Mouse (Mus musculus) stomach, embryonic 14.5 days (tissue): ENCODE data around the gene Ncbp3. TPM values are rescaled to one million over a fixed set of nuclear protein-coding genes. Genes with fewer than 3 reads are reported as not detected.
"Not testable (repeated sequence)": the region's sequence is repeated elsewhere in the genome, so short reads cannot be mapped to it uniquely, and the experiment has no call there.

Experiments used
- ATAC-seq: fragments of 200-750 bp; cut with Nextera tagmentation; 2 replicates; pipeline ENCODE4 v1.8.0; 2017; ENCODE audit warnings: low read depth, moderate TSS enrichment; ENCODE audit not compliant: insufficient number of reproducible peaks, insufficient read depth, low FRiP score
- H3K27ac ChIP-seq: fragments of 300-500 bp; sonication (generic); 2 replicates; pipeline ENCODE4 v1.5.1; 2014; ENCODE audit warnings: mild to moderate bottlenecking, low read length, moderate library complexity, mixed read lengths
- H3K27me3 ChIP-seq: fragments of 300-500 bp; sonication (generic); 2 replicates; pipeline ENCODE4 v1.6.1; 2014; ENCODE audit warnings: low read length, control low read depth, mixed read lengths; ENCODE audit not compliant: control insufficient read depth, insufficient read depth
- H3K36me3 ChIP-seq: fragments of 300-500 bp; sonication (generic); 2 replicates; pipeline ENCODE4 v1.6.1; 2014; ENCODE audit warnings: mild to moderate bottlenecking, control low read depth, low read length, moderate library complexity, mixed read lengths; ENCODE audit not compliant: control insufficient read depth, insufficient read depth
- H3K4me1 ChIP-seq: fragments of 300-500 bp; sonication (generic); 2 replicates; pipeline ENCODE4 v1.6.1; 2014; ENCODE audit warnings: low read length, control low read depth, mixed read lengths; ENCODE audit not compliant: control insufficient read depth, insufficient read depth
- H3K4me2 ChIP-seq: fragments of 300-500 bp; sonication (generic); replicated peaks from 2 replicates; pipeline ENCODE4 v1.6.1; 2014; ENCODE audit warnings: low read depth, low read length, control low read depth
- H3K4me3 ChIP-seq: fragments of 300-500 bp; sonication (generic); 2 replicates; pipeline ENCODE4 v1.5.1; 2014; ENCODE audit warnings: low read depth, low read length, control low read depth
- H3K9ac ChIP-seq: fragments of 300-500 bp; sonication (generic); replicated peaks from 2 replicates; pipeline ENCODE4 v1.6.1; 2014; ENCODE audit warnings: low read depth, mild to moderate bottlenecking, control low read depth, low read length, moderate library complexity, mixed read lengths
- H3K9me3 ChIP-seq: fragments of 300-500 bp; sonication (generic); 2 replicates; pipeline ENCODE4 v1.6.1; 2016; ENCODE audit warnings: low read depth, low read length, control low read depth; ENCODE audit not compliant: control insufficient read depth
- WGBS: fragments of 180-500 bp; shearing (Covaris S2); extraction: QIAGEN DNeasy Blood & Tissue Kit; methylation state at CpG from one replicate; pipeline ENCODE4 v1.1.7; 2014; 5-methylcytosine and 5-hydroxymethylcytosine counted together
- polyA plus RNA-seq: library from polyadenylated mRNA; unstranded; fragments of >200 nt; fragmentation: Nextera tagmentation; extraction: Ambion mirVana; gene quantifications from 2 replicates; pipeline ENCODE4 v1.2.1, GENCODE M21; 2014

Gene Ncbp3
- polyA plus RNA-seq, 1 experiment from 2014 or later = 13.6 TPM

- ATAC-seq = no peak
- WGBS = 55% methylated on average over 5 of the region's 5 CpGs
- Histone ChIP-seq H3K9me3 (no peaks in the 10 kb centered on the region), H3K4me3 (no peak overlapping the region), H3K4me1 (no peaks in the 10 kb centered on the region), H3K9ac (no peak overlapping the region), H3K27me3 (no peaks in the 10 kb centered on the region), H3K27ac (no peak overlapping the region), H3K4me2 (no peak overlapping the region), H3K36me3 (no peaks in the 10 kb centered on the region)
Measured at GRCm38 (mm10) chr11:73098860-73099259, 51.3 kb downstream of the Ncbp3 start.

GRCm38 (mm10) chr11:73099976-73100750, 52.6 kb downstream of the Ncbp3 start:
- Histone ChIP-seq H3K36me3 (no peaks in the 10 kb centered on the region), H3K27me3 (no peaks in the 10 kb centered on the region), H3K9me3 (no peaks in the 10 kb centered on the region), H3K4me2 (no peak overlapping the region), H3K9ac (no peak overlapping the region), H3K27ac (no peak overlapping the region), H3K4me1 (no peaks in the 10 kb centered on the region), H3K4me3 (no peak overlapping the region)
- WGBS = 74% methylated on average over 14 of the region's 14 CpGs
- ATAC-seq = no peak

- no peak overlapping the region for H3K27ac ChIP-seq
- H3K4me3 ChIP-seq = no peak overlapping the region
- no peaks in the 10 kb centered on the region for H3K4me1 ChIP-seq
- 72% methylated on average over 4 of the region's 4 CpGs for WGBS
- H3K9me3 ChIP-seq = no peaks in the 10 kb centered on the region
- H3K36me3 ChIP-seq = no peaks in the 10 kb centered on the region
- H3K27me3 ChIP-seq = no peaks in the 10 kb centered on the region
- no peak overlapping the region for H3K9ac ChIP-seq
- ATAC-seq = no peak
- no peak overlapping the region for H3K4me2 ChIP-seq
Measured at GRCm38 (mm10) chr11:73101308-73101707, 53.7 kb downstream of the Ncbp3 start.

- H3K27me3 ChIP-seq = no peaks in the 10 kb centered on the region
- H3K36me3 ChIP-seq = no peaks in the 10 kb centered on the region
- H3K9me3 ChIP-seq = no peaks in the 10 kb centered on the region
- H3K27ac ChIP-seq = no peak overlapping the region
- no peak overlapping the region for H3K4me2 ChIP-seq
- no peak for ATAC-seq
- no peak overlapping the region for H3K4me3 ChIP-seq
- WGBS = 73% methylated on average over 2 of the region's 3 CpGs
- no peaks in the 10 kb centered on the region for H3K4me1 ChIP-seq
- H3K9ac ChIP-seq = no peak overlapping the region
Measured at GRCm38 (mm10) chr11:73105246-73105645, 57.7 kb downstream of the Ncbp3 start.

GRCm38 (mm10) chr11:73107358-73107757, 59.8 kb downstream of the Ncbp3 start:
- H3K4me2 ChIP-seq, ATAC-seq, H3K36me3 ChIP-seq, H3K27ac ChIP-seq, H3K4me1 ChIP-seq, H3K27me3 ChIP-seq, H3K9ac ChIP-seq, H3K9me3 ChIP-seq, H3K4me3 ChIP-seq: not testable (repeated sequence)
- 40% methylated on average over 3 of the region's 3 CpGs for WGBS

- no peak overlapping the region for H3K4me3 ChIP-seq
- H3K4me2 ChIP-seq = no peak overlapping the region
- no peak overlapping the region for H3K9ac ChIP-seq
- H3K27ac ChIP-seq = no peak overlapping the region
- no peaks in the 10 kb centered on the region for H3K4me1 ChIP-seq
- H3K36me3 ChIP-seq = no peaks in the 10 kb centered on the region
- H3K9me3 ChIP-seq = no peaks in the 10 kb centered on the region
- no peaks in the 10 kb centered on the region for H3K27me3 ChIP-seq
- WGBS = 71% methylated on average over 5 of the region's 5 CpGs
- ATAC-seq = no peak
Measured at GRCm38 (mm10) chr11:73108195-73108897, 60.8 kb downstream of the Ncbp3 start.

- H3K9me3 ChIP-seq = no peaks in the 10 kb centered on the region
- no peaks in the 10 kb centered on the region for H3K4me1 ChIP-seq
- no peak overlapping the region for H3K4me2 ChIP-seq
- H3K36me3 ChIP-seq = no peaks in the 10 kb centered on the region
- H3K4me3 ChIP-seq = no peak overlapping the region
- no peak overlapping the region for H3K9ac ChIP-seq
- no peak overlapping the region for H3K27ac ChIP-seq
- WGBS = 79% methylated on average over 14 of the region's 14 CpGs
- ATAC-seq = no peak
- no peaks in the 10 kb centered on the region for H3K27me3 ChIP-seq
Measured at GRCm38 (mm10) chr11:73108898-73109625, 61.5 kb downstream of the Ncbp3 start.

GRCm38 (mm10) chr11:73109941-73110340, 62.4 kb downstream of the Ncbp3 start:
- no peak for ATAC-seq
- H3K36me3 ChIP-seq = no peaks in the 10 kb centered on the region
- 92% methylated on average over 3 of the region's 3 CpGs for WGBS

More at GRCm38 (mm10) chr11:73109941-73110340, 62.4 kb downstream of the Ncbp3 start:
- no peak overlapping the region for H3K4me2 ChIP-seq
- no peaks in the 10 kb centered on the region for H3K4me1 ChIP-seq
- no peak overlapping the region for H3K4me3 ChIP-seq
- no peak overlapping the region for H3K27ac ChIP-seq
- H3K27me3 ChIP-seq = no peaks in the 10 kb centered on the region
- no peak overlapping the region for H3K9ac ChIP-seq
- H3K9me3 ChIP-seq = no peaks in the 10 kb centered on the region
